Comparison of ENCODE assay signal across 7 mouse cellular contexts in the genomic region with DNA sequence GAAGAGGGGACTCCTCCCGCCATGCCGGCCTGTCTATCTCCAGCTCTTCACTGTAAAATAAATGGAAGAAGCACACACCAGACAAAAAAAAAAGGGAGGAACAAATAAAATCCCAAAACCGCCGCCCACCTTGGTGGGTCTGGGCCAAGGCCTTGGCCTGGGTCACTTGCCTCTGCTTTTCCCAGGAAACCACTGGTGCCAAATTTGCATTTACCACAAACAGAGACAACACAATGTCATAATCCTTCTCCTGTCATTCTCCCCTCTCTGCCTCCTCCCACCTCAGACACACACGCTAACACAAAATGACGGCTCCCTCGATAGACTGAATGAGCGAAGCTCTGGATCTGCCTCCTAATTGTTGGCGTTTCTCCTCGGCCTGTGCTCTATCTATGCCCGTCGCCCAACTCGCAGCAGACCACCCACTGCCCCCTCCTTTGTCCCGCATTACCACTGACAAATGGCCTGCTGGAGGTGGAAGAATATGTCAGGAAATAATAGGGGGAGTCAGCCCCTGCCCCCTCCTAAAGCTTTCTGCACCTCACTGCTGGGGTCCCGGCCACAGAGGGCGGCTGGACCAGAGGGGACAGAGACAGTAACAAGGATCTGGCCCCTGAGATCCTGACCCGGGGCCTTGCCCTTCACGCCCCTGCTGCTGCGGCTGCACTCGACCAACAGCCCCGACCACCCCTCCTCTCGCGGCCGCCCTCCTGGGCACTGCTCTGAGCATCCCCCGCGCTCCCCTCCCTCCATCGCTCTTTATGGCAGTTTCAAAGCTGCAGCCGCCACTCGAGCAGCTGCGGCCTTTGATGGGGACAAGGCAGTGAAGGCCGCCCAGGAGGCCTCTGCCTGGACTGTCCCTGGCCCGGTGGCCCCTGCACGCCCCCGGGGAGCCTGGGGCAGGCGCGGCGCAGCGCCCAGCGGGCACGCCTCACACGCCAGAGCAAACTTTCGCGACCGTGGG.
DNase-seq lines count a peak whose midpoint lies in the region; ATAC-seq and TF ChIP-seq lines count a peak whose summit lies in the region.

No protein-coding gene starts in this region.

- H3K36me3 ChIP-seq in lung, embryonic 16.5 days (ENCODE audit: control insufficient read depth, insufficient read depth, low read length), result no peaks in the 10 kb centered on the region
- no peaks in the 10 kb centered on the region for H3K36me3 ChIP-seq in forebrain, embryonic 12.5 days (replicated peaks)
- H3K36me3 ChIP-seq in intestine, postnatal 0 days (ENCODE audit: control insufficient read depth, insufficient read depth), result no peaks in the 10 kb centered on the region
- no peaks in the 10 kb centered on the region for H3K36me3 ChIP-seq in neural tube, embryonic 15.5 days

- no peaks in the 10 kb centered on the region for H3K9me3 ChIP-seq in lung, embryonic 16.5 days (ENCODE audit: control insufficient read depth, low read length)
- H3K9me3 ChIP-seq in forebrain, embryonic 12.5 days, result no peaks in the 10 kb centered on the region
- H3K9me3 ChIP-seq in intestine, postnatal 0 days (ENCODE audit: control insufficient read depth), result no peaks in the 10 kb centered on the region
- H3K9me3 ChIP-seq in neural tube, embryonic 15.5 days (replicated peaks), result no peaks in the 10 kb centered on the region

- no peak for DNase-seq in lung, postnatal 10 days
- DNase-seq in c-Kit-positive CD71-positive TER-119-positive erythroid progenitor cells, embryonic 14.5 days (ENCODE audit: low spot score), result no peak
- DNase-seq in left cerebral cortex, adult 8-10 months (ENCODE audit: low spot score in 2 of 2), result no peak

- peak overlapping the region; percentile 43; the same call in 1 of the 2 replicates for H3K9ac ChIP-seq in lung, embryonic 16.5 days (ENCODE audit: low read length)
- peak overlapping the region; percentile 66 for H3K9ac ChIP-seq in forebrain, embryonic 12.5 days
- H3K9ac ChIP-seq in intestine, postnatal 0 days (ENCODE audit: low read depth, low read length), result no peak overlapping the region
- peak overlapping the region; percentile 54 for H3K9ac ChIP-seq in neural tube, embryonic 15.5 days (replicated peaks)

- no peak overlapping the region for H3K27ac ChIP-seq in lung, embryonic 16.5 days (ENCODE audit: low read length)
- peak overlapping the region; percentile 86 for H3K27ac ChIP-seq in forebrain, embryonic 12.5 days
- no peak overlapping the region for H3K27ac ChIP-seq in intestine, postnatal 0 days (ENCODE audit: low read depth, low read length)
- H3K27ac ChIP-seq in neural tube, embryonic 15.5 days (replicated peaks), result peak overlapping the region; percentile 75

- peaks cover 14% of the 10 kb centered on the region for H3K27me3 ChIP-seq in lung, embryonic 16.5 days (ENCODE audit: control insufficient read depth, insufficient read depth, low read depth, low read length)
- peaks cover 83% of the 10 kb centered on the region for H3K27me3 ChIP-seq in forebrain, embryonic 12.5 days
- peaks cover 16% of the 10 kb centered on the region; the same call in 1 of the 2 replicates for H3K27me3 ChIP-seq in intestine, postnatal 0 days (replicated peaks; ENCODE audit: control insufficient read depth, insufficient read depth, low read length)
- H3K27me3 ChIP-seq in neural tube, embryonic 15.5 days (replicated peaks), result peaks cover 33% of the 10 kb centered on the region

- TF ChIP-seq CTCF in intestine, postnatal 0 days (IDR thresholded peaks at IDR 0.05; ENCODE audit: low read depth), result no peak

- H3K4me2 ChIP-seq in lung, embryonic 16.5 days (ENCODE audit: low read depth, low read length), result peak overlapping the region; percentile 52
- H3K4me2 ChIP-seq in forebrain, embryonic 12.5 days, result peak overlapping the region; percentile 76
- H3K4me2 ChIP-seq in intestine, postnatal 0 days (replicated peaks; ENCODE audit: low read depth), result peak overlapping the region; percentile 51
- peak overlapping the region; percentile 80 for H3K4me2 ChIP-seq in neural tube, embryonic 15.5 days

- H3K4me1 ChIP-seq in lung, embryonic 16.5 days (replicated peaks; ENCODE audit: control insufficient read depth, insufficient read depth, low read length), result peaks cover 9% of the 10 kb centered on the region
- H3K4me1 ChIP-seq in forebrain, embryonic 12.5 days, result peaks cover 74% of the 10 kb centered on the region
- no peaks in the 10 kb centered on the region for H3K4me1 ChIP-seq in intestine, postnatal 0 days (replicated peaks; ENCODE audit: control insufficient read depth, insufficient read depth, low read length)
- peaks cover 50% of the 10 kb centered on the region for H3K4me1 ChIP-seq in neural tube, embryonic 15.5 days

- ATAC-seq in lung, embryonic 16.5 days (ENCODE audit: low read depth), result peak; percentile 29; the same call in 1 of the 2 replicates
- peak; percentile 78 for ATAC-seq in forebrain, embryonic 12.5 days (ENCODE audit: low FRiP score)
- ATAC-seq in intestine, postnatal 0 days, result no peak
- ATAC-seq in neural tube, embryonic 15.5 days (ENCODE audit: low FRiP score), result peak; percentile 63

- 17% methylated on average over 44 of the region's 44 CpGs for WGBS in lung, embryonic 16.5 days
- 4% methylated on average over 44 of the region's 44 CpGs for WGBS in forebrain, embryonic 12.5 days
- WGBS in intestine, postnatal 0 days, result 31% methylated on average over 43 of the region's 44 CpGs
- WGBS in neural tube, embryonic 15.5 days, result 8% methylated on average over 44 of the region's 44 CpGs

- peak overlapping the region; percentile 26 for H3K4me3 ChIP-seq in lung, embryonic 16.5 days (ENCODE audit: low read length)
- peak overlapping the region; percentile 35 for H3K4me3 ChIP-seq in forebrain, embryonic 12.5 days (replicated peaks)
- 0 out of 2 replicates have a peak overlapping the region, but pooled peaks have one; percentile 16 for H3K4me3 ChIP-seq in intestine, postnatal 0 days (ENCODE audit: low read depth, low read length)
- H3K4me3 ChIP-seq in neural tube, embryonic 15.5 days (replicated peaks), result peak overlapping the region; percentile 35

Comparison
In these comparisons a context has a peak if more than half of its experiments do, and no peak if none do; other contexts are left out.
1. H3K27ac ChIP-seq: peak in forebrain, embryonic 12.5 days (single experiment) and neural tube, embryonic 15.5 days (single experiment); none in lung, embryonic 16.5 days (single experiment) and intestine, postnatal 0 days (single experiment).
2. Peak in every context shown above with its lines, with median percentiles within 50 percentile points of each other: H3K4me2 ChIP-seq and H3K4me3 ChIP-seq.